Mouse (Mus musculus) left cerebral cortex, postnatal 14 days (tissue): Measurements from ENCODE around the gene Zfp84. TPM values are rescaled to one million over a fixed set of nuclear protein-coding genes. Genes with fewer than 3 reads are reported as not detected.

Experiments
- DNase-seq, 2 experiments: peaks; one replicate each; pipeline ENCODE4 v3.0.0; 2021 to 2022; ENCODE audit warnings: low spot score in 2 of 2, mixed read lengths in 1 of 2
- intact Hi-C: fragments of 180-260 bp; cut with DNase I; formaldehyde crosslinking; loops from one replicate; pipeline ENCODE4 v1.15.1; 2025
- microRNA-seq, 2 experiments: library from miRNA; unstranded; fragments of <30 nt; microRNA quantifications; one replicate each; pipeline ENCODE4 v1.2.0; 2022
- total RNA-seq, 2 experiments: library from RNA; stranded (reverse); gene quantifications; 2 replicates each; pipeline ENCODE4 v1.2.3; 2021

Zfp84 gene
- total RNA-seq, 2 experiments from 2014 or later: 15.6 to 16.7 TPM

DNA sequence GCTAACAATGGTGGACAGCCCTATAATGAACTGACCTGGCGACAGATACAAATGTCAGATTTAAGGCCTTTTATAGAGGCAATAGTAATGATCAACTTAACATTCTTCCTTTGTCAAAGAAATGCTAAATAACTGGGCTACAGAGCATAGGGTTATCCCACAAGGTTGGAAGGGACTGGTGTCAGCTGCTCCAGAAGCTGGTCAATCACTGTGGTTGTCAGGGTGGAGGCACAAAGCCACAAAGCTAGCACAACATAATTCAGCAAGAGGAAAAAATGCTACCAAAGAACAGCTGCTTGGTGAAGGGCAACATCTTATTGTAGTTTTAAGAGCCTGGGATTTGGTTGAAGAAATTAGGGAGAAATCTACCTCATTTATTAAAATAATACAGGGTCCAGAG, 43.9 kb downstream of the Zfp84 start:
- intact Hi-C loops: loop anchor here (10.0 kb wide), 1 partner anchor 93 kb away; the partner anchor contains the start of genes Zfp27 and Zfp383
- DNase-seq: no peak

DNA sequence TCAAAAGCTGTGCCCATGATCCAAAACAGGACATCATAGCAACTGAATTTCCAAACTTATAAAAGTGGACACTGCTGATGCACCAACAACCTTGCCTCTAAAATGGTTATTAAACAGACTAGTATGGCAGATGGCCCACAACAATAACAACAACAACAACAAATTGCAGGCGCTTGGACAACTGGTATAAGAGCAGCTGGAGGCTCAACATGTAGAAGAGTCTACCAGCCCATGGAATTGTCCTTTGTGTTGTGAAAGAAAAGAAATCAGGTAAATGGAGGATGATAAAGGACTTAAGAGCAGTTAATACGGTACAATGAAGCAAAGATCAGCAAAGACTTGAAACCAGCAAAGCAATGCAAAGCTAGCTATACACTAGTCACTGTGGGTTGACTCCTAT, 46.0 kb downstream of the Zfp84 start:
- intact Hi-C loops: loop anchor here (10.0 kb wide), 1 partner anchor 90 kb away; the partner anchor contains the start of genes Zfp27 and Zfp383
- no peak for DNase-seq

DNA sequence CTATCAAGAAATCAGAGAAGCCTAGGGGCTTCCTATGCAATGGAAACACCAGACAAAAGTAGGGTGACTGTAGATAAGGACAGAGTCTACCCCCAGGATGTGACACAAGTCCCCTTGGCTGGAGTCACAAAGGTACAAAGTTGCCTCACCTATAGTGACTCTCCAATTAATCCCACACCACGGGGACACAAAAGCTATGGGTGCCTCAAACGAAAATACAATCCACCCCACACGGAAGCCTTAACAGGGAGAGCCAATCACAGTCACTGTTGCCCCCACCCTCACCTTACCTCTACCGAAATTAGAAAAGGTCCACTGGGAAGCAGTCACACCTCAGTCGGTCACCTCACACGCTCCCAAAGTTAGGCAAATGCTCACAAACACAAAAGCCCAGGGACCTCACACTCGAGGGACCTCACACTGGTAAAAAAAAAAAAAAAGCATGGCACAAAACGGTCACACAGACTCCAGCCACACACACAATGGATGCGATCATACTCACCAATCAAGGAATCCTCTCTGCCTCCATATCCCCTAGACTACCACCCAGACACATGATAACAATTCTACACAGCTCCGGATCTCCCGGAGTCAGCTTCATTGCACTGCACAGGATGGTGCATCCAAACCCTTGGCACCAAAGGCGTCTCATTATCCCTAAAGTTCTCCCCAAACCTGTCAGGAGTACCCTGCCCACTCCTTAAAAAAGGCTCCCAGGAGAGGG, 46.9 kb downstream of the Zfp84 start:
- intact Hi-C loops: loop anchor here (5.0 to 10.0 kb wide), 4 partner anchors 33 to 90 kb away; partner anchors contain the start of genes Zfp27, Zfp30, Zfp383 and Zfp84
- no peak for DNase-seq

DNA sequence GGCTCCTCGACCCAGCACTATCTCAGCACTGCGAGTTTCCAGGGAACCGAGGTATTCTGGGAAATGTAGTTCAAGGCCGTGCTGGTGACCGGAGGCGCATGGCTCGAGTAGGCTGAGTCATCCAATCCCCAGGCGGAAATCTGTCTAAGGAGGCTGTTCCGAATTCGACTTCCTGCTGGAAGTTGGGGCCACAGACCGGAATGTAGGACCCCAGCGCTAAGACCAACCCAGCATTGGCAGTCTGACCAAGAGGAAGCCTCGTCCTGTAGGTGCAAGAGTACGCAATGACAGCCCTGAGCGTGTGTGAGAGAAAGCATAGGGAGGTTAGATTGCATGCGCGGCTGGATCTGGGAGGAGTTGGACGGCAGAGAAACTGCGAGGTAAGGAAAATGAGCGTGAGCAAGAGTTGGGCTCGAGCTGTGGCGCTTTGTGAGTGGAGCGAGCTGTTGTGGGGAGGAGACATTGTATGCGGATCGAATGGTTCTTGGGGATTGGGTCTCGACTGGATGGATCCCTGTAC, 47.6 kb downstream of the Zfp84 start, which contains the start of gene Zfp790:
Zfp790 (plus strand) TSS at position 205 of the 520 bp plus-strand sequence.
- intact Hi-C loops: loop anchor here (5.0 to 10.0 kb wide), 4 partner anchors 34 to 89 kb away; partner anchors contain the start of genes Zfp27, Zfp30, Zfp383 and Zfp84

DNA sequence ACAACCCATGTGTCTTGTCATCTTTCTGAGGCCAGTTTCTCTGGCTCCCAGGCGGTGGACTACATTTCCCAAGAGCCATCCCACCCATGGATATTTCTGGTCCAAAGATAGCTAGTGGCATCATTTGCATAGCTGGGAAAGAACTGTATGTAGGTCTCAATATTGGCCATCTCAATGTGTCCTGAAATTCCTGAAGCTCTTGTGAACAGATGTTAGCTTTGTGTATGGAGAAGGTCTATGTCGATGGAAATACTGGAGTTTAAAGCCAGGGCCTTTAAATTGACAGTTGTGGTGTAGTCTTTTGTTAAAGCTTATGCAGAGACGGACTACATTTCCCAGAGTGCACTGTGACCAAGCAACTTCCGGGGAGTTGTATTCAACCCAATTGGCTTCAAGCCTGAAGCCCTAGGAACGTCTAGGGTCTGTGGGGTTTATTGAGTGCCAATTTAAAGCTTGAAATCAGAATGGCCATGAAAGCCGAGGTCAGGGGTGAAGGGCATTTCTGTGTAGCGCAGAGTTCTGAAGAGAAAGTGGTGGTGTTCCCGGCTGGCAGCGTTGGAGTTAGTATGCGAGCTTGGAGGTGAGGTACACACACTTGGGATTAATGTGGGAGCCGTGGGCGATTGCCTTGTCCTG, 50.4 kb downstream of the Zfp84 start:
- intact Hi-C loops: loop anchor here (5.0 to 10.0 kb wide), 4 partner anchors 34 to 86 kb away; partner anchors contain the start of genes Zfp27, Zfp30, Zfp383 and Zfp84
- DNase-seq: peak; percentile 78 to 86

More for the DNA sequence above, 47.6 kb downstream of the Zfp84 start, which contains the start of gene Zfp790:
- peak; percentile 92 to 95 for DNase-seq

DNA sequence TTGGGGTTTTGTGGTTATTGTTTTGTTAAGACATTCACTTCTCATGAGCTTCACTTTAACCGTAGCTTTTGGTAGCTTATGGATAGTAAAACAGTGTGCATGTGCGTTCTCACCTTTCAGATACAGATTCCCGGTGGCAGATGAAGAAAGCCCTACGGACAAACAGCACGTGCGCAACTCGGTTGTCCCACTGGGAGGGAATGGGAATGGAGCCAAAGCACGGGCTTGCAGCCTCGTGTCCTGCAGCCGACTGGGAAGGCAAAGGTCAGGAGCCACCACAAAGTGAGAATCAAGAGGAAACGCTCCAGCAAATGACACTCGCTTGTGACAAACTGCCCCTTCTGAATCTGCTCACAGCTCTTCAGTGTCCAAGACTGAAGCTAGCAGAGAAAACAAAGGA, 59.6 kb downstream of the Zfp84 start:
- intact Hi-C loops: no loop called here
- no peak for DNase-seq

Small RNA genes within 50 kb of the gene (microRNA-seq; reads per million reads assigned to microRNA genes)
- gene Mir1964: 2.9 to 3.0 reads per million in 2 experiments

Other genes starting within 250 kb of the Zfp84 start
- gene Sipa1l3, start 249.9 kb upstream of the Zfp84 start, total RNA-seq: 10 to 100 TPM; 50.1 to 54.8 TPM
- gene Catsperg2, start 41.5 kb upstream of the Zfp84 start, total RNA-seq: not detected
- 10 to 100 TPM; 11.7 TPM for gene Zfp30, start 15.4 kb downstream of the Zfp84 start, total RNA-seq
- gene Zfp790, start 47.6 kb downstream of the Zfp84 start, total RNA-seq: 10 to 100 TPM; 16.6 to 21.5 TPM
- gene Zfp940, start 85.1 kb downstream of the Zfp84 start, total RNA-seq: 10 to 100 TPM; 20.3 to 23.2 TPM
- gene Zfp420, start 91.4 kb downstream of the Zfp84 start, total RNA-seq: 10 to 100 TPM; 12.8 to 13.7 TPM
- gene Zfp27, start 138.0 kb downstream of the Zfp84 start, total RNA-seq: 10 to 100 TPM; 21.5 to 22.5 TPM
- gene Zfp383, start 139.7 kb downstream of the Zfp84 start, total RNA-seq: 1 to 10 TPM; 7.5 to 8.2 TPM
- gene Zfp74, start 185.5 kb downstream of the Zfp84 start, total RNA-seq: 10 to 100 TPM; 19.9 to 21.4 TPM
- 1 to 10 TPM; 3.7 TPM for gene Zfp568, start 215.4 kb downstream of the Zfp84 start, total RNA-seq